Mouse (Mus musculus): ENCODE data around the gene Hcfc2. TPM values are rescaled to one million over a fixed set of nuclear protein-coding genes. Genes with fewer than 3 reads are reported as not detected.

Gene Hcfc2
- polyA plus RNA-seq (2015; fragmentation: Nextera tagmentation; extraction: Ambion mirVana): 35.2 and 38.4 TPM in 2 replicates

DNA sequence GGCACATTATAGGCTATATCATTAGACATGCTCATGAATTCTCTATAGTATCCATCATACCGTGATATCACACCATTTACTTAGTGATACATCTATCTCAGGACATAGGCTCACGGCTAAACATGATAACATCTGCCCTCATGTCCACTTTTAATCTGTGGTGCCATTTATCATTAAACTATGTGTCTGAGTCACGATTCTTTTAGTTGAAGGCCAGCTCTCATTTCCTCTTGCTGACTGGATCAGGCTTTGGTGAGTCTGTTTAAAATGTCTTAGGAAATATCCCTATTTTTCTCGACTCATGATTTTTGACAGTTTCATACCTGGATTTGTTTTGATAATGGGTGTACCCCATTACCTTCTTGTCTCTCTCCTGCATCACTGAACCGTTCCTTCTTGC is at the start of gene Hcfc2:
Gene Hcfc2 (plus strand): TSS at position 205 of the 400 bp plus-strand sequence.
- Histone ChIP-seq H3K4me2 (ENCODE audit: low read depth, low read length) (no peak within 1 kb of the TSS), H3K4me1 (ENCODE audit: control insufficient read depth, insufficient read depth, low read length) (peaks cover 16% of the 10 kb centered on the region), H3K27me3 (ENCODE audit: control insufficient read depth, insufficient read depth, low read length) (no peaks in the 10 kb centered on the region), H3K4me3 (ENCODE audit: low read length) (no peak within 1 kb of the TSS), H3K27ac (ENCODE audit: low read length) (peak within 1 kb of the TSS; percentile 65), H3K36me3 (ENCODE audit: control insufficient read depth, insufficient read depth) (no peaks in the 10 kb centered on the region), H3K9me3 (replicated peaks; ENCODE audit: control insufficient read depth, low read length) (no peaks in the 10 kb centered on the region), H3K9ac (ENCODE audit: low read length) (no peak within 1 kb of the TSS)
- no peak for ATAC-seq (replicated peaks; ENCODE audit: extremely low read depth, insufficient read depth, low FRiP score)
- WGBS: 56% methylated on average over 5 of the region's 5 CpGs

- no peak for ATAC-seq (replicated peaks; ENCODE audit: extremely low read depth, insufficient read depth, low FRiP score)
- H3K4me2 ChIP-seq (ENCODE audit: low read depth, low read length): no peak overlapping the region
- no peaks in the 10 kb centered on the region for H3K9me3 ChIP-seq (replicated peaks; ENCODE audit: control insufficient read depth, low read length)
- no peaks in the 10 kb centered on the region for H3K4me1 ChIP-seq (ENCODE audit: control insufficient read depth, insufficient read depth, low read length)
- 81% methylated on average over 17 of the region's 17 CpGs for WGBS
- no peak overlapping the region for H3K4me3 ChIP-seq (ENCODE audit: low read length)
- H3K27ac ChIP-seq (ENCODE audit: low read length): no peak overlapping the region
- H3K27me3 ChIP-seq (ENCODE audit: control insufficient read depth, insufficient read depth, low read length): no peaks in the 10 kb centered on the region
- H3K9ac ChIP-seq (ENCODE audit: low read length): no peak overlapping the region
- H3K36me3 ChIP-seq (ENCODE audit: control insufficient read depth, insufficient read depth): peaks cover 48% of the 10 kb centered on the region
Measured at GRCm38 (mm10) chr10:82647205-82647811, 48.7 kb upstream of the Hcfc2 start.

DNA sequence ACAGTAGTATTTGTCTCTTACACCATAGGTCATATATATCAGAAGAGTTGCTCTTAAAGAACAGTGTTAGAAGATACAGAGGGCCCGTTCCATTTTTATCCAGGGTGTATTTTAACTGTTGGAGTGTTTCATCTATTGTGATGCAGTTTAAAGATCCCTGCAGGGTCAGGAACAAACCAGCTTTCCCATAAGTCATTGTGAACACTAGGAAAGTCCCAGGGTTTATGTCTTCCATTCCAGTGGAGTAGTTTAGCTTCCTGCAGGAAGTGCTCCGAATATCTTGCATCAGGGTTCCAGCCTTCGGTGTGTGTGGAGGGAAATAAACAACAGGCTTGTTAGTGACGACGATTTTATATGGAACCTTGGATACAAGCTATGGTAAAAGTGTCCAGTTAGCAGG is 44.7 kb upstream of the Hcfc2 start:
- no peak overlapping the region for H3K27ac ChIP-seq (ENCODE audit: low read length)
- H3K9ac ChIP-seq (ENCODE audit: low read length): no peak overlapping the region
- no peak for ATAC-seq (replicated peaks; ENCODE audit: extremely low read depth, insufficient read depth, low FRiP score)
- no peak overlapping the region for H3K4me3 ChIP-seq (ENCODE audit: low read length)
- peaks cover 20% of the 10 kb centered on the region for H3K36me3 ChIP-seq (ENCODE audit: control insufficient read depth, insufficient read depth)
- H3K9me3 ChIP-seq (replicated peaks; ENCODE audit: control insufficient read depth, low read length): no peaks in the 10 kb centered on the region
- 85% methylated on average over 5 of the region's 5 CpGs for WGBS
- H3K27me3 ChIP-seq (ENCODE audit: control insufficient read depth, insufficient read depth, low read length): no peaks in the 10 kb centered on the region
- no peak overlapping the region for H3K4me2 ChIP-seq (ENCODE audit: low read depth, low read length)
- no peaks in the 10 kb centered on the region for H3K4me1 ChIP-seq (ENCODE audit: control insufficient read depth, insufficient read depth, low read length)

GRCm38 (mm10) chr10:82652625-82653024 is 43.3 kb upstream of the Hcfc2 start:
- H3K36me3 ChIP-seq (ENCODE audit: control insufficient read depth, insufficient read depth): peaks cover 11% of the 10 kb centered on the region
- no peak overlapping the region for H3K9ac ChIP-seq (ENCODE audit: low read length)
- no peak overlapping the region for H3K4me3 ChIP-seq (ENCODE audit: low read length)
- H3K9me3 ChIP-seq (replicated peaks; ENCODE audit: control insufficient read depth, low read length): no peaks in the 10 kb centered on the region
- H3K4me2 ChIP-seq (ENCODE audit: low read depth, low read length): no peak overlapping the region
- no peak for ATAC-seq (replicated peaks; ENCODE audit: extremely low read depth, insufficient read depth, low FRiP score)
- H3K27me3 ChIP-seq (ENCODE audit: control insufficient read depth, insufficient read depth, low read length): no peaks in the 10 kb centered on the region
- no peak overlapping the region for H3K27ac ChIP-seq (ENCODE audit: low read length)
- H3K4me1 ChIP-seq (ENCODE audit: control insufficient read depth, insufficient read depth, low read length): no peaks in the 10 kb centered on the region
- WGBS: 66% methylated on average over 5 of the region's 5 CpGs

DNA sequence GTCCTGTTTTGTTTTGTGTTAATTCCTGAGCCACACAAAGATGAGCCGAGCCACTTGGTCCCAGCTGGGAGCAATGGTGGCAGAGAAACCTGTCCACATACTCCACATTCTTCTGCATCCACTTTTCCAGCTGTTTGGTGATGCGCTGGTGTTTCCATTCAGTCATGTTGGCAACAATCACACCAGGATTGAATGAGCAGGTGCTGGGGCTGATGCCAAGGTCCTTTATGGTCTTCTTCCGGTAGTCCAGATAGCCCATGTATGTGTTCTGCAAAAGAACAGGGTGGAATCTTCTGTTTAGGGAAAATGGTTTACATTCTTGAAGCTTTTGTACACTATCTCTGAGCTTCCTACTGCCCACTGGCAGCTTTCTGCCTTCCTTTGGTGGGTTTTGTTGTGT is 41.4 kb upstream of the Hcfc2 start:
- Histone ChIP-seq H3K4me1 (ENCODE audit: control insufficient read depth, insufficient read depth, low read length) (no peaks in the 10 kb centered on the region), H3K36me3 (ENCODE audit: control insufficient read depth, insufficient read depth) (peaks cover 10% of the 10 kb centered on the region), H3K4me2 (ENCODE audit: low read depth, low read length) (no peak overlapping the region), H3K27me3 (ENCODE audit: control insufficient read depth, insufficient read depth, low read length) (no peaks in the 10 kb centered on the region), H3K4me3 (ENCODE audit: low read length) (no peak overlapping the region), H3K9ac (ENCODE audit: low read length) (no peak overlapping the region), H3K27ac (ENCODE audit: low read length) (no peak overlapping the region), H3K9me3 (replicated peaks; ENCODE audit: control insufficient read depth, low read length) (no peaks in the 10 kb centered on the region)
- WGBS: 71% methylated on average over 3 of the region's 3 CpGs
- no peak for ATAC-seq (replicated peaks; ENCODE audit: extremely low read depth, insufficient read depth, low FRiP score)

GRCm38 (mm10) chr10:82661820-82662219 is 34.1 kb upstream of the Hcfc2 start:
- no peak overlapping the region for H3K9ac ChIP-seq (ENCODE audit: low read length)
- H3K27me3 ChIP-seq (ENCODE audit: control insufficient read depth, insufficient read depth, low read length): no peaks in the 10 kb centered on the region
- no peak overlapping the region for H3K4me3 ChIP-seq (ENCODE audit: low read length)
- peaks cover 5% of the 10 kb centered on the region for H3K4me1 ChIP-seq (ENCODE audit: control insufficient read depth, insufficient read depth, low read length)
- no peaks in the 10 kb centered on the region for H3K36me3 ChIP-seq (ENCODE audit: control insufficient read depth, insufficient read depth)
- 86% methylated on average over 8 of the region's 8 CpGs for WGBS
- no peak overlapping the region for H3K4me2 ChIP-seq (ENCODE audit: low read depth, low read length)
- H3K27ac ChIP-seq (ENCODE audit: low read length): no peak overlapping the region
- no peak for ATAC-seq (replicated peaks; ENCODE audit: extremely low read depth, insufficient read depth, low FRiP score)
- H3K9me3 ChIP-seq (replicated peaks; ENCODE audit: control insufficient read depth, low read length): no peaks in the 10 kb centered on the region

DNA sequence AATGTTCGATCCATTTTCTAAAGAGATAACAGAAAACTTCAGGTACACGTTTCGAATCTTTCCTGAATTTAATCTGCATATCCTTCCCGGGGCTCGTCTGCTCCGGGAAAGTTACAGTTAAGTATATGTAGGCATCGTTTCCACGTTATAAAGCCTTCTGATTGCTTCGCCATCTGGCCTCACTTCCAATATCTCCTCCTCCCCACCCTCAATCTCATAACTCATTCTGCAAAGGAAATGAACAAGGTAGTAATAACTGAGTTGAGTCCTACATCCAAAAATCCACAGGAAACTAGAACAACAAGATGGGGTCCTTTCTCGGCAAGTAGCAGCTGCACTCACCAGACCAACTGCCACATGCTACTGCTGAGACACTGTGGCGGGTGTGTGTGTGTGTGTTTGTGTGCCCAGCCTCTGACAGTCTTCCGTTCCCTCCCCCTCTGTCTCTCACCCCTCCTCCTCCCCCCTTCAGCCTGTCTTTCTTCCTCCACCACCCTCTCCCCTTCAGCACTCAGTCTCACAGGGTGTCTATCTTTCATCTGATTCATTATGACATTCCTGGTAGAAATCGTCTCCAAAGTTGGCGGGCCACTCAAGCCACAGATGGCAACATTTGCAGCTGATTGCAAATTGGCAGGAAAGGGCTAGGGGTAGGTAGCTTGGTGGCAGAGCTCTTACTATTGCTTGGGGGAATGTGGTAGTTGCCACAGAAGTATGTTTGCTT is 33.5 kb upstream of the Hcfc2 start:
- Histone ChIP-seq H3K27me3 (ENCODE audit: control insufficient read depth, insufficient read depth, low read length) (no peaks in the 10 kb centered on the region), H3K36me3 (ENCODE audit: control insufficient read depth, insufficient read depth) (no peaks in the 10 kb centered on the region), H3K4me3 (ENCODE audit: low read length) (no peak overlapping the region), H3K9me3 (replicated peaks; ENCODE audit: control insufficient read depth, low read length) (no peaks in the 10 kb centered on the region), H3K27ac (ENCODE audit: low read length) (no peak overlapping the region), H3K9ac (ENCODE audit: low read length) (no peak overlapping the region), H3K4me2 (ENCODE audit: low read depth, low read length) (no peak overlapping the region), H3K4me1 (ENCODE audit: control insufficient read depth, insufficient read depth, low read length) (peaks cover 7% of the 10 kb centered on the region)
- 0 out of 2 replicates have a peak, but pooled peaks have one; percentile 11 for ATAC-seq (replicated peaks; ENCODE audit: extremely low read depth, insufficient read depth, low FRiP score)
- WGBS: 68% methylated on average over 14 of the region's 14 CpGs

GRCm38 (mm10) chr10:82663289-82663688 is 32.7 kb upstream of the Hcfc2 start:
- no peak overlapping the region for H3K4me2 ChIP-seq (ENCODE audit: low read depth, low read length)
- ATAC-seq (replicated peaks; ENCODE audit: extremely low read depth, insufficient read depth, low FRiP score): no peak
- H3K4me3 ChIP-seq (ENCODE audit: low read length): no peak overlapping the region
- no peak overlapping the region for H3K9ac ChIP-seq (ENCODE audit: low read length)
- no peaks in the 10 kb centered on the region for H3K36me3 ChIP-seq (ENCODE audit: control insufficient read depth, insufficient read depth)
- H3K9me3 ChIP-seq (replicated peaks; ENCODE audit: control insufficient read depth, low read length): no peaks in the 10 kb centered on the region
- no peaks in the 10 kb centered on the region for H3K27me3 ChIP-seq (ENCODE audit: control insufficient read depth, insufficient read depth, low read length)
- WGBS: 72% methylated on average over 2 of the region's 2 CpGs
- H3K4me1 ChIP-seq (ENCODE audit: control insufficient read depth, insufficient read depth, low read length): peaks cover 7% of the 10 kb centered on the region
- H3K27ac ChIP-seq (ENCODE audit: low read length): no peak overlapping the region

DNA sequence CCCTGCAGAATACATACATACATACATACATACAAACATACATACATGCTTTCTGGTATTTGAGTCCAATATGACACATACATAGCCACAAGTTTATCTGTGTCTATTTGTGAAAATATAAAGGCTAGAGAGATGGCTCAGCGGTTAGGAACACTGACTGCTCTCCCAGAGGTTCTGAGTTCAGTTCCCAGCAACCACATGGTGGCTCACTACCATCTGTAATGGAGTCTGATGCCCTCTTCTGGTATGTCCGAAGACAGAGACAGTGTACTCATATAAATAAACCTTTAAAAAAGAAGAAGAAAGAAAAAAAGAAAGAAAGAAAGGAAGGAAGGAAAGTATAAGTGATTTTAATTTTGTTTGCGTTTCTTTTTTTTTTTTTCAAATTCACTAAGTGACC is 30.0 kb upstream of the Hcfc2 start:
- Histone ChIP-seq H3K4me1 (ENCODE audit: control insufficient read depth, insufficient read depth, low read length) (peaks cover 7% of the 10 kb centered on the region), H3K36me3 (ENCODE audit: control insufficient read depth, insufficient read depth) (no peaks in the 10 kb centered on the region), H3K9ac (ENCODE audit: low read length) (no peak overlapping the region), H3K9me3 (replicated peaks; ENCODE audit: control insufficient read depth, low read length) (no peaks in the 10 kb centered on the region), H3K4me2 (ENCODE audit: low read depth, low read length) (no peak overlapping the region), H3K27ac (ENCODE audit: low read length) (no peak overlapping the region), H3K4me3 (ENCODE audit: low read length) (no peak overlapping the region), H3K27me3 (ENCODE audit: control insufficient read depth, insufficient read depth, low read length) (no peaks in the 10 kb centered on the region)
- ATAC-seq (replicated peaks; ENCODE audit: extremely low read depth, insufficient read depth, low FRiP score): no peak
- WGBS: 62% methylated on average over 3 of the region's 3 CpGs
